Mouse (Mus musculus) hindbrain, postnatal 0 days (tissue): ENCODE results near the gene Ndufb3. TPM values are rescaled to one million over a fixed set of nuclear protein-coding genes. Genes with fewer than 3 reads are reported as not detected.
A peak's percentile ranks its signal among the peaks of the same experiment; 100 is the strongest.
"Not testable (repeated sequence)": the region's sequence is repeated elsewhere in the genome, so short reads cannot be mapped to it uniquely, and the experiment has no call there.

Experiments
- ATAC-seq: fragments of 200-750 bp; cut with Nextera tagmentation; 2 replicates; pipeline ENCODE4 v1.8.0; 2017; ENCODE audit warnings: mild to moderate bottlenecking, moderate TSS enrichment, moderate library complexity
- DNase-seq: peaks from one replicate; pipeline ENCODE4 v3.0.0-alpha.2; 2015; ENCODE audit warnings: low spot score
- H3K27ac ChIP-seq: fragments of 300-500 bp; sonication (generic); 2 replicates; pipeline ENCODE4 v1.5.1; 2014; ENCODE audit warnings: mild to moderate bottlenecking
- H3K27me3 ChIP-seq: fragments of 300-500 bp; sonication (generic); 2 replicates; pipeline ENCODE4 v1.6.1; 2014; ENCODE audit warnings: low read length, mixed read lengths; ENCODE audit not compliant: insufficient read depth
- H3K36me3 ChIP-seq: fragments of 300-500 bp; sonication (generic); 2 replicates; pipeline ENCODE4 v1.6.1; 2014; ENCODE audit warnings: low read length, mixed read lengths; ENCODE audit not compliant: insufficient read depth
- H3K4me1 ChIP-seq: fragments of 300-500 bp; sonication (generic); 2 replicates; pipeline ENCODE4 v1.6.1; 2014; ENCODE audit warnings: antibody characterized with exemption, low read length, mixed read lengths; ENCODE audit not compliant: insufficient read depth
- H3K4me2 ChIP-seq: fragments of 300-500 bp; sonication (generic); 2 replicates; pipeline ENCODE4 v1.6.1; 2014; ENCODE audit warnings: low read depth, mild to moderate bottlenecking, low read length, moderate library complexity, mixed read lengths
- H3K4me3 ChIP-seq: fragments of 300-500 bp; sonication (generic); 2 replicates; pipeline ENCODE4 v1.5.1; 2014; ENCODE audit warnings: low read length
- H3K9ac ChIP-seq: fragments of 300-500 bp; sonication (generic); replicated peaks from 2 replicates; pipeline ENCODE4 v1.6.1; 2014; ENCODE audit warnings: mild to moderate bottlenecking, low read length, moderate library complexity, mixed read lengths
- H3K9me3 ChIP-seq: fragments of 300-500 bp; sonication (generic); 2 replicates; pipeline ENCODE4 v1.6.1; 2016; ENCODE audit warnings: low read length, mixed read lengths
- CTCF ChIP-seq: IDR thresholded peaks from 2 replicates; pipeline ENCODE4 v1.5.1; 2016; ENCODE audit warnings: antibody characterized with exemption, control low read depth, low read depth
- WGBS: fragments of 180-500 bp; shearing (Covaris S2); extraction: QIAGEN DNeasy Blood & Tissue Kit; methylation state at CpG from one replicate; pipeline ENCODE4 v1.1.7; 2014; 5-methylcytosine and 5-hydroxymethylcytosine counted together
- polyA plus RNA-seq: library from polyadenylated mRNA; unstranded; fragments of >200 nt; fragmentation: Nextera tagmentation; extraction: Ambion mirVana; gene quantifications from 2 replicates; pipeline ENCODE4 v1.2.1, GENCODE M21; 2015
- total RNA-seq: library from RNA; depleted of rRNA; stranded (reverse); fragments of >200 nt; gene quantifications from 2 replicates; pipeline ENCODE4 v1.2.3, GENCODE M21; 2014; rRNA removed

Ndufb3 gene
- total and polyA plus RNA-seq, 2 experiments from 2014 or later, result 54.6 to 232 TPM

DNA sequence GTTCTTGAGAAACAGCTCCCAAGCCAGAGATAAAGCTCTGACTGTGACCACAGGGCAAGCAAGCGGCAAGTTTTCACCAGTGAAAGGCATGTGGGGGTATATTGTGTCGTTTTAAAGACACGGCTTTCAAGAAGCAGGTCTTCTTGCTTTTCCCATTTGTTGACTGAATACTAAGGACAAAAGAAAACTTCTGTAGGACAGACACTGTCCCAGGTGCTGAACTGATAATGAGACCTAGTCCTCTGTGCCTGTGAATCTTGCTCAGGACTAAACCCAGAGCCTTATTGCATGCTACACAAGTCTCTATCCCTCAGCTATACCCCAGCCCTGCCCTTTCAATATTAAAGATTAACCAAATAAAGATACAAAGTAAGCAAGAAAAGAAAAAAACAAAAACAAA is 30.0 kb downstream of the Ndufb3 start:
- Histone ChIP-seq H3K9ac (no peak overlapping the region), H3K36me3 (no peaks in the 10 kb centered on the region), H3K4me3 (no peak overlapping the region), H3K4me1 (no peaks in the 10 kb centered on the region), H3K27ac (no peak overlapping the region), H3K9me3 (no peaks in the 10 kb centered on the region), H3K27me3 (no peaks in the 10 kb centered on the region), H3K4me2 (no peak overlapping the region)
- DNase-seq, result no peak
- ATAC-seq, result no peak
- no peak for TF ChIP-seq CTCF
- 65% methylated on average over 3 of the region's 3 CpGs for WGBS

DNA sequence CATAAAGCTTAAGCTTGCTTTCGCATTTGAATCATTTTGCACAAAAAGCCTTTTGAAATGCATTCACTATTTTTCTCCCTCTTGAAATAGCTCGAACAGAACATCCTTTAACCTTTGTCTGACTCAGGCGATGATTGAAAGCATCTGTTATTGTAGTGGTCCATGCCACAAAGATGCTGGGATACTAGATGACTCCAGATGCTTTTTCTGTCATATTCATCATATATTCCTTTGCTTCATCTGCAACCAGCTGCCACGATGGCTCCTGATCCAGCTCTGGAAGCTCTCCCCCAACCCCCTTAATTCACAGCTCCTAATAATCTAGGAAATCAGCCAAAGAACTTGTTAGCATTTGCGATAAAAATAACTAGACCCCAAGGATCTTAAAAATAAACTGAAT is 30.9 kb downstream of the Ndufb3 start:
- Histone ChIP-seq H3K27me3 (no peaks in the 10 kb centered on the region), H3K4me2 (no peak overlapping the region), H3K4me3 (no peak overlapping the region), H3K36me3 (no peaks in the 10 kb centered on the region), H3K27ac (no peak overlapping the region), H3K4me1 (no peaks in the 10 kb centered on the region), H3K9me3 (no peaks in the 10 kb centered on the region), H3K9ac (no peak overlapping the region)
- DNase-seq, result peak; percentile 13
- 46% methylated on average over 5 of the region's 5 CpGs for WGBS
- no peak for ATAC-seq
- TF ChIP-seq CTCF, result no peak

DNA sequence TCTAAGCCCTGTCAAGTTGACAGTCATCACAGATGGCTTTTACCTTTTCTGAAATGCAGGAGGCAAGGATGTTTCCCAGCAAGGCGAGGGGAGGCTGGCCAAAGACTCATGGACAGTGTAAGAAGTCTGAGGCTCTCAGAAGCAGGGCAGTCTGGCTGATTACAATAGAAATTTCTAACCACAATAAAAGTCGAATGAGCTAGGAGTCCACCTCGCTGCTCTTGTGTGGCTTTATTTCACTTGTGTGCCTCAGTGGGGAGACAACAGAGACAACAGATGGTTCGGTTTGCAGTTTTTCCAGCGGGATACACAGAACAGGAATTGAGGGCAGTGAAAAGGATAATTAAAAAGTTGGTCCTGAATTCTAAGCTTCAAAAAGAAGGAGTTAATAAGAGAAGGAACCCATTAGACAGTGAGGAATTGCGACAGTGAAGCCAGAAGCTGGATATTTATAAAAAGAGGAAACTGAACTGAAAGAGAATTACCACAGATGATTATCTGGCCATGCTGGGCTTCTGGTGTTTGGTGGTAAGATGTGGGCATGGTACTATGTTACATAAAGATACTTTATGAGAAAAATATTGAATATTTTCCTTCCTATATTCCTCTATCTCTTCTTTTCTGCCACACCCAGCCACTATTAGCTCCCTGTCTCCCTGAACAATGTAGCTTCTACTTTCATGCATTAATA is 31.9 kb downstream of the Ndufb3 start:
- H3K27ac ChIP-seq, result no peak overlapping the region
- ATAC-seq, result no peak
- 72% methylated on average over 6 of the region's 6 CpGs for WGBS
- H3K36me3 ChIP-seq, result no peaks in the 10 kb centered on the region
- no peak for TF ChIP-seq CTCF
- no peaks in the 10 kb centered on the region for H3K4me1 ChIP-seq
- H3K27me3 ChIP-seq, result no peaks in the 10 kb centered on the region
- H3K4me2 ChIP-seq, result no peak overlapping the region
- H3K9ac ChIP-seq, result no peak overlapping the region
- DNase-seq, result no peak
- H3K4me3 ChIP-seq, result no peak overlapping the region
- H3K9me3 ChIP-seq, result no peaks in the 10 kb centered on the region

GRCm38 (mm10) chr1:58618766-58619165 is 32.6 kb downstream of the Ndufb3 start:
- 91% methylated on average over 2 of the region's 2 CpGs for WGBS
- Histone ChIP-seq H3K9ac (no peak overlapping the region), H3K27me3 (no peaks in the 10 kb centered on the region), H3K4me1 (no peaks in the 10 kb centered on the region), H3K27ac (no peak overlapping the region), H3K36me3 (no peaks in the 10 kb centered on the region), H3K4me2 (no peak overlapping the region), H3K9me3 (no peaks in the 10 kb centered on the region), H3K4me3 (no peak overlapping the region)
- no peak for TF ChIP-seq CTCF
- no peak for DNase-seq
- no peak for ATAC-seq

DNA sequence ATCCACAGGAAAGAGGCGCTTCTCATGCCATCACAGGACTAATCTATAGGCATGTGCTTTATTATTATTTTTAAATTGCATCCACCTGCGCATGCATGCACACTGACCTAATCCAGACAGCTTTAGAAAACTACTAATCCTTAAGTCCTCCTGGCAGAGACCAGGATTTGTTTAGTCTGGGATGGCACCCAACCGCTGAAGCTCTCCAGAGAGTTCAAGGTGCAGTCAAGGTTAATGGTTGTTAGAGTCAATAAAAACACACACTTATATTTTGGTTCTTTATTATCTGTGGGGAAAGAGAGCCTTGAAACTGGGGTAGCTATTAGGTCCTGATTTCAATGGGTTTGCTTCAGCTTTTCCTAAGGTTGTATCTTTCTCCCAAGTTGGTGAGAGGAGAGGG is 35.1 kb downstream of the Ndufb3 start:
- 79% methylated on average over 3 of the region's 3 CpGs for WGBS
- no peak for TF ChIP-seq CTCF
- DNase-seq (no peak), ATAC-seq (no peak)
- Histone ChIP-seq H3K4me2 (no peak overlapping the region), H3K4me3 (no peak overlapping the region), H3K9me3 (no peaks in the 10 kb centered on the region), H3K27ac (no peak overlapping the region), H3K27me3 (no peaks in the 10 kb centered on the region), H3K9ac (no peak overlapping the region), H3K4me1 (no peaks in the 10 kb centered on the region), H3K36me3 (no peaks in the 10 kb centered on the region)

DNA sequence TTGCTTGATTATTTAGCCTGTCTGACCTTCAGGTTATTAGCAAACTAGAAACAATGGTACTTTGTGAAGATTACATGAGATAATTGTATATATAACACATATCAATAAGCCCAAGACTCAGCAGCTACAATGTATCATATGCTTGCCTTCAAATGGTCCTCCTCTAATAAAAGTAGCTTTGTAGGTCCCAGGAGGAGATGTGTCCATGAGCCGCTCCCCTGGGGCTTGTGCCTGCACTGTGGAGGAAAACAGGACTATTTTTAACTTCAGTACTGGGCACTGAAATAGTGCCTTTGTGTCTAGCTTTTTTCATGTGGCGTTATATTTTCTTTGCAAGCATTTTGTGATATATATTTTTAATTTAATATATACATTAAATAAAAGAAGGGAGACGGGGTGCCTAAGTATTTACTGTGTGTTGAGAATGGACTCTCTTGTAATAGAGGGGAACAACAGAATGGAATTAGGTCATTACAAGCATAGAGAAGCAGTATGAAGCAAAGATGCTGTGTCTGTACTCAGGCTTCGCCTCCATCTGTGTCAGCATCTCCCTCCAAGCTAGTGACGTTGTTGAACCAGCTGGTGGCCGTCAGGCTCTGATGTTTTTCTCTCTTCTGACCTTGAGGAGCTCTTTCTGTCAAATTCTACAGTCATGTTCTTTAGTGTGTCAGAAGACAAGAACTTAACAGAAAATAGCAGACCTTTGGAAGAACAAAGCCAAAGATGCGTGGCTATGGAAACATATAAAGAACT is 36.0 kb downstream of the Ndufb3 start:
- Histone ChIP-seq H3K4me2 (no peak overlapping the region), H3K4me1 (no peaks in the 10 kb centered on the region), H3K4me3 (no peak overlapping the region), H3K27me3 (no peaks in the 10 kb centered on the region), H3K9me3 (no peaks in the 10 kb centered on the region), H3K9ac (no peak overlapping the region), H3K27ac (no peak overlapping the region; the same call in 1 of the 2 replicates), H3K36me3 (no peaks in the 10 kb centered on the region)
- no peak for TF ChIP-seq CTCF
- WGBS, result 60% methylated on average over 7 of the region's 7 CpGs
- ATAC-seq (peak; percentile 78), DNase-seq (peak; percentile 48)

DNA sequence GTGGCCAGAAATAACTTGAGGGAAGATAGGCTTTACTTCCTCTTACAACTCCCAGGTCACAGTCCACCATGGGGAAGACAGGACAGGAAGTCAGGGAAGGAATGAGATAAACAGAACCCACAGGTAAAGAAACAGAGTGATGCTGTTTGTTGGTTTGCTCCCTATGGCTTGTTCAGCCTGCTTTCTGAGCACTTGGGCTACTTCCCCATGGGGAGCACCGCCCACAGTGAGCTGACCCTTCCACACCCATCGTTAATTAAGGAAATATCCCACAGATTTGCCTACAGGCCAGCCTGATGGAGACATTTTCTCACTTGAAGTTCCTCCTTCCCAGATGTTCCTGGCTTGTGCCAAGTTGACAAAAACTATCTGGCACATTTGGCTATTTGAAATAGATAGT is 42.7 kb downstream of the Ndufb3 start:
- WGBS, result 67% methylated on average over 1 of the region's 2 CpGs
- not testable (repeated sequence) for ATAC-seq, H3K4me1 ChIP-seq, H3K4me3 ChIP-seq, H3K4me2 ChIP-seq, DNase-seq, H3K9me3 ChIP-seq, H3K9ac ChIP-seq, H3K27ac ChIP-seq, H3K36me3 ChIP-seq, H3K27me3 ChIP-seq

Other genes starting within 250 kb of the Ndufb3 start
- 160 and 162 TPM in 2 replicates for gene Bzw1, start 193.5 kb upstream of the Ndufb3 start, total RNA-seq
- 343 and 352 TPM in 2 replicates for gene Bzw1, start 193.5 kb upstream of the Ndufb3 start, polyA plus RNA-seq
- gene Clk1, start 162.3 kb upstream of the Ndufb3 start, total RNA-seq, result 60.2 and 60.7 TPM in 2 replicates
- gene Clk1, start 162.3 kb upstream of the Ndufb3 start, polyA plus RNA-seq, result 109 and 130 TPM in 2 replicates
- 26.1 and 28.6 TPM in 2 replicates for gene Nif3l1, start 141.2 kb upstream of the Ndufb3 start, total RNA-seq
- gene Nif3l1, start 141.2 kb upstream of the Ndufb3 start, polyA plus RNA-seq, result 35.4 and 37.5 TPM in 2 replicates
- gene Ppil3, start 140.9 kb upstream of the Ndufb3 start, total RNA-seq, result 19.4 and 26.4 TPM in 2 replicates
- 45.9 and 51.4 TPM in 2 replicates for gene Ppil3, start 140.9 kb upstream of the Ndufb3 start, polyA plus RNA-seq
- gene Orc2, start 81.3 kb upstream of the Ndufb3 start, total RNA-seq, result 82.0 and 236 TPM in 2 replicates
- gene Orc2, start 81.3 kb upstream of the Ndufb3 start, polyA plus RNA-seq, result 20.8 and 23.7 TPM in 2 replicates
- gene Fam126b, start 61 bp upstream of the Ndufb3 start, total RNA-seq, result 13.4 and 16.3 TPM in 2 replicates
- 11.1 and 12.3 TPM in 2 replicates for gene Fam126b, start 61 bp upstream of the Ndufb3 start, polyA plus RNA-seq
- gene Als2cr12, start 109.6 kb downstream of the Ndufb3 start, total RNA-seq, result not detected in 2 replicates
- gene Als2cr12, start 109.6 kb downstream of the Ndufb3 start, polyA plus RNA-seq, result 0.08 TPM in 1 of 2 replicates, not detected in the other
- 17.6 and 24.4 TPM in 2 replicates for gene Cflar, start 125.1 kb downstream of the Ndufb3 start, total RNA-seq
- 22.4 and 22.5 TPM in 2 replicates for gene Cflar, start 125.1 kb downstream of the Ndufb3 start, polyA plus RNA-seq
- 2.8 and 3.0 TPM in 2 replicates for gene Casp8, start 209.0 kb downstream of the Ndufb3 start, total RNA-seq
- gene Casp8, start 209.0 kb downstream of the Ndufb3 start, polyA plus RNA-seq, result 5.0 and 5.4 TPM in 2 replicates